ENCODE assay signal across 8 mouse cellular contexts in genomic region chr4:120747243-120747792, GRCm38 (mm10). TPM values are rescaled to one million over a fixed set of nuclear protein-coding genes. Genes with fewer than 3 reads are reported as not detected.
DNase-seq lines count a peak whose midpoint lies in the region; ATAC-seq lines count a peak whose summit lies in the region.

No protein-coding gene starts in this region.

- H3K9ac ChIP-seq in kidney, embryonic 14.5 days (ENCODE audit: low read depth, low read length) = peak overlapping the region; percentile 64
- H3K9ac ChIP-seq in heart, embryonic 12.5 days = peak overlapping the region; percentile 67
- H3K9ac ChIP-seq in neural tube, embryonic 11.5 days (ENCODE audit: low read length) = peak overlapping the region; percentile 60

- no peaks in the 10 kb centered on the region for H3K9me3 ChIP-seq in kidney, embryonic 14.5 days (ENCODE audit: control insufficient read depth, low read length)
- no peaks in the 10 kb centered on the region for H3K9me3 ChIP-seq in heart, embryonic 12.5 days (replicated peaks)
- H3K9me3 ChIP-seq in neural tube, embryonic 11.5 days (ENCODE audit: control insufficient read depth, low read length) = no peaks in the 10 kb centered on the region

- no peaks in the 10 kb centered on the region for H3K36me3 ChIP-seq in kidney, embryonic 14.5 days (ENCODE audit: control insufficient read depth, insufficient read depth, low read length)
- H3K36me3 ChIP-seq in heart, embryonic 12.5 days = no peaks in the 10 kb centered on the region
- no peaks in the 10 kb centered on the region for H3K36me3 ChIP-seq in neural tube, embryonic 11.5 days (ENCODE audit: control insufficient read depth, insufficient read depth, low read length)

- H3K4me3 ChIP-seq in kidney, embryonic 14.5 days (ENCODE audit: low read length) = peak overlapping the region; percentile 59
- peak overlapping the region; percentile 60 for H3K4me3 ChIP-seq in brown adipose tissue, adult 24 weeks (ENCODE audit: insufficient read depth, low read depth, low read length)
- H3K4me3 ChIP-seq in heart, embryonic 12.5 days = peak overlapping the region; percentile 63
- peak overlapping the region; percentile 67 for H3K4me3 ChIP-seq in neural tube, embryonic 11.5 days (ENCODE audit: low read depth, low read length)

- peak; percentile 36; the same call in 1 of the 2 replicates for ATAC-seq in kidney, embryonic 14.5 days (ENCODE audit: low FRiP score, low TSS enrichment)
- ATAC-seq in heart, embryonic 12.5 days (ENCODE audit: insufficient number of reproducible peaks, low FRiP score) = peak; percentile 40; the same call in 1 of the 2 replicates
- ATAC-seq in neural tube, embryonic 11.5 days (ENCODE audit: insufficient read depth, low FRiP score, low TSS enrichment) = peak; percentile 42; the same call in 1 of the 2 replicates

- no peak for DNase-seq in kidney, adult 8-10 months
- DNase-seq in kidney, postnatal 4 days = peak; percentile 37 to 55
- DNase-seq in neural tube, embryonic 11.5 days (ENCODE audit: low spot score) = no peak
- DNase-seq in spleen, postnatal 4 days (ENCODE audit: low spot score in 2 of 2) = no peak
- no peak for DNase-seq in thymus, postnatal 10 days (ENCODE audit: low spot score in 2 of 2)

- peaks cover 19% of the 10 kb centered on the region for H3K4me1 ChIP-seq in kidney, embryonic 14.5 days (ENCODE audit: control insufficient read depth, insufficient read depth, low read length)
- no peaks in the 10 kb centered on the region; the same call in 1 of the 2 replicates for H3K4me1 ChIP-seq in brown adipose tissue, adult 24 weeks (ENCODE audit: control insufficient read depth, insufficient read depth, insufficient read length, low read length)
- peaks cover 14% of the 10 kb centered on the region for H3K4me1 ChIP-seq in heart, embryonic 12.5 days (replicated peaks)
- 0 out of 2 replicates have a peak, but pooled peaks cover 7% of the 10 kb centered on the region for H3K4me1 ChIP-seq in neural tube, embryonic 11.5 days (ENCODE audit: control insufficient read depth, insufficient read depth, low read length)

- H3K27me3 ChIP-seq in kidney, embryonic 14.5 days (ENCODE audit: control insufficient read depth, insufficient read depth, low read length) = peaks cover 36% of the 10 kb centered on the region
- peaks cover 95% of the 10 kb centered on the region for H3K27me3 ChIP-seq in heart, embryonic 12.5 days (replicated peaks)
- peaks cover 40% of the 10 kb centered on the region for H3K27me3 ChIP-seq in neural tube, embryonic 11.5 days (ENCODE audit: control insufficient read depth, insufficient read depth, low read length)

- peak overlapping the region; percentile 100 for H3K4me2 ChIP-seq in kidney, embryonic 14.5 days (replicated peaks; ENCODE audit: low read depth, low read length)
- peak overlapping the region; percentile 99 for H3K4me2 ChIP-seq in heart, embryonic 12.5 days
- peak overlapping the region; percentile 100 for H3K4me2 ChIP-seq in neural tube, embryonic 11.5 days (ENCODE audit: low read depth)

- no peak overlapping the region for H3K27ac ChIP-seq in kidney, embryonic 14.5 days (ENCODE audit: low read depth, low read length)
- H3K27ac ChIP-seq in brown adipose tissue, adult 24 weeks (replicated peaks; ENCODE audit: low read depth, low read length) = no peak overlapping the region
- no peak overlapping the region for H3K27ac ChIP-seq in heart, embryonic 12.5 days (ENCODE audit: poor library complexity, severe bottlenecking)
- H3K27ac ChIP-seq in neural tube, embryonic 11.5 days (ENCODE audit: low read depth, low read length) = no peak overlapping the region

- under 1% methylated on average over 43 of the region's 75 CpGs for WGBS in kidney, embryonic 14.5 days
- WGBS in heart, embryonic 12.5 days = under 1% methylated on average over 66 of the region's 75 CpGs
- WGBS in neural tube, embryonic 11.5 days = under 1% methylated on average over 39 of the region's 75 CpGs

RNA-seq across cellular contexts. Expression of gene Kcnq4, which starts 1.1 kb away (rescaled TPM):
- polyA plus RNA-seq in kidney, embryonic 14.5 days (2014; fragmentation: Nextera tagmentation; extraction: Ambion mirVana) = 0.51 and 0.73 TPM in 2 replicates
- 0.59 and 0.88 TPM in 2 replicates for polyA plus RNA-seq in brown adipose tissue, adult 24 weeks (2012; ENCODE audit: insufficient read depth, insufficient read length, missing spikeins)
- polyA plus RNA-seq in heart, embryonic 12.5 days (2016; fragmentation: Nextera tagmentation; extraction: Ambion mirVana) = 0.89 and 0.95 TPM in 2 replicates
- 2.9 and 3.3 TPM in 2 replicates for polyA plus RNA-seq in neural tube, embryonic 11.5 days (2014; fragmentation: Nextera tagmentation; extraction: Ambion mirVana)

Comparison
In these comparisons a context has a peak if more than half of its experiments do, and no peak if none do; other contexts are left out.
1. DNase-seq: peak in kidney, postnatal 4 days (2 of 2); none in kidney, adult 8-10 months (0 of 2), neural tube, embryonic 11.5 days (single experiment), spleen, postnatal 4 days (0 of 2) and thymus, postnatal 10 days (0 of 2).
2. Peak in every context shown above with its lines, with median percentiles within 50 percentile points of each other: ATAC-seq, H3K4me2 ChIP-seq, H3K4me3 ChIP-seq and H3K9ac ChIP-seq.